Mouse (Mus musculus) megakaryocyte, embryonic 14.5 days (primary cell): ENCODE results near the gene C1ra.

Experiments used
- FLI1 ChIP-seq: IDR thresholded peaks from 2 replicates; pipeline ENCODE4 v1.6.1; 2012; ENCODE audit warnings: low read length, inconsistent platforms, mixed read lengths
- GATA1 ChIP-seq: IDR thresholded peaks from 3 replicates; pipeline ENCODE4 v1.6.1; 2012; ENCODE audit warnings: mixed read lengths, low read length, inconsistent platforms, borderline replicate concordance

- no peak for TF ChIP-seq GATA1
- no peak for TF ChIP-seq FLI1
These were observed 46.9 kb upstream of the C1ra start for GRCm38 (mm10) chr6:124465299-124465698.
